Mouse (Mus musculus): ENCODE measurements around the gene Ccdc70.
"Not testable (repeated sequence)": the region's sequence is repeated elsewhere in the genome, so short reads cannot be mapped to it uniquely, and the experiment has no call there.

Ccdc70 gene

GRCm38 (mm10) chr8:21969475-21969874, at the start of gene Ccdc70:
Ccdc70 (plus strand) TSS chr8:21969775.
- no peak for DNase-seq (ENCODE audit: low spot score in 2 of 2)

DNA sequence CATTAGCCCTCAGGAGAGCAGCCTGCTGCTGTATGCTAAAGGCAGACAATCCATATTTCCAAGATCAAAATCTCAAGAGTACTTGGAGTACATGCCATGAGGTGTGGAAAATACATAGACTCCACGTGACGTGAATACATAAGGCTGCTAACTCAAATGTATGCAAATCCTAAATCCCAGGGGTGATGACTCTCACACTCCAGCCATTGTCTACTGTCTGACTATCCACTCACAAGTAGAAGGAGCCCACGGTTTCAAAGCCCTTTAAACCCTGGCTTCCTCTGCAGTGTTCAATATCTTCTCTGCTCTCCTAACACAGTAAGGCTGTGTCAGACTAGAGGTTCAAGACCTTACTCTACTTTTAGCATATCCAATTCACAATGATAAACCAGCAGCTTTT, 38.8 kb upstream of the Ccdc70 start:
- not testable (repeated sequence) for DNase-seq (ENCODE audit: low spot score in 2 of 2)

DNA sequence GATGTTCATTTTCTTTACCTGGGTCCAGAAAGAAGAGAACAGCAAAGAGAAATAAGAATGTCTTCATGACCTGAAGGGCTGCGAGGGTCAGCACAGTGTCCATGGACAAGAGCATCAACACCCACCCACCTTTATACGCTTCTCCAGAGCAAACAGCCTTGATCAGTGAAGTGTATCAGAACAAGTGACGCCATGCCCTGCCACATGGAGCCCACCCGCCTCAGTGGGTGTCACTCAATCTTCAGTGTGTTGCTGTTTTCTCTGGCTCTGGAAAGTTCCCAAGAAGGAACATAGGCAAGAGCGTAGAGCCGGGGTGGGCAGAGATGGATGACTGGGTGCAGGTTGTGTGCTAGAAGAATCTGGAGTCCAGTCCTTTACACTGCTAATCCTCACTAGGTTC, 37.0 kb upstream of the Ccdc70 start, which contains the start of gene Defb15:
TSS of gene Defb15 (minus strand) at position 101 of the 400 bp plus-strand sequence.
- no peak for DNase-seq (ENCODE audit: low spot score in 2 of 2)

DNA sequence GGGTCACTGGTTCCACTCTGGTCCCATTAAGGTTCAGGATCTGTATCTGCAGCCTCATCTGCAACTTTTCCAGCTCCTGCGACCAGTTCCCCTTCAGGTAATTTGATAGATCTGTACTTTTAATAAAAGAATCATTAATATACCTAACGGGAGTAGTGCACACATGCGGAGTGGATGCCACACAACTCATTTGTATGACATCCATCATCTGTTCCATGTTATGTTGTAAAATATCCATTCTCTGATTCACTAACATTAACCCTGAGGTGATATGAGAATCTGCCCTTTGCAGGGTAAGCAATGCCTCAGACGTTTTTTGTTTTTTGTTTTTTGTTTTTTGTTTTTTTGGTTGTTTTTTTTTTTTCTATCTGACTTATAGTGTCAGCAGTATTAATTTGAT, 31.5 kb upstream of the Ccdc70 start, which contains the start of gene Defb35:
TSS of gene Defb35 (plus strand) at position 301 of the 400 bp plus-strand sequence.
- not testable (repeated sequence) for DNase-seq (ENCODE audit: low spot score in 2 of 2)

DNA sequence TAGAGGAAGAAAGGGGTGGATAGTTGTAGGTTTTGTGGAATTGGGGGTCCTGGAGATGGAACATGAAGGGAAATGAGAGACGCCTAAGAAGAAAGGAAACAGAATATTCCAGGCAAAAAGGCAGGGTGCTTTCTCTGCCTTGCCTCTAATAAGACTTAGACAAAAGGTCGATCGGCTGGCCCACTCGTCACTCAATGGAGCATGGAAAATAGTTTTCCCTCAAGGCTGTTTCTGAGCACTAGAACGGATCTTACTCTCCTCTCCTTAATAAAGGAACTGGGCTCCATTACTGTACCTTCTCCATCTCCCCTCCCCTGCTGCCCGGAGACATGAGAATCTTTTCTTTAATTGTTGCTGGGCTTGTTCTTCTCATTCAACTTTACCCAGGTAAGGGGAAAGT, 23.1 kb upstream of the Ccdc70 start, which contains the start of gene Defb13:
TSS of gene Defb13 (plus strand) at position 301 of the 400 bp plus-strand sequence.
- no peak for DNase-seq (ENCODE audit: low spot score in 2 of 2)

DNA sequence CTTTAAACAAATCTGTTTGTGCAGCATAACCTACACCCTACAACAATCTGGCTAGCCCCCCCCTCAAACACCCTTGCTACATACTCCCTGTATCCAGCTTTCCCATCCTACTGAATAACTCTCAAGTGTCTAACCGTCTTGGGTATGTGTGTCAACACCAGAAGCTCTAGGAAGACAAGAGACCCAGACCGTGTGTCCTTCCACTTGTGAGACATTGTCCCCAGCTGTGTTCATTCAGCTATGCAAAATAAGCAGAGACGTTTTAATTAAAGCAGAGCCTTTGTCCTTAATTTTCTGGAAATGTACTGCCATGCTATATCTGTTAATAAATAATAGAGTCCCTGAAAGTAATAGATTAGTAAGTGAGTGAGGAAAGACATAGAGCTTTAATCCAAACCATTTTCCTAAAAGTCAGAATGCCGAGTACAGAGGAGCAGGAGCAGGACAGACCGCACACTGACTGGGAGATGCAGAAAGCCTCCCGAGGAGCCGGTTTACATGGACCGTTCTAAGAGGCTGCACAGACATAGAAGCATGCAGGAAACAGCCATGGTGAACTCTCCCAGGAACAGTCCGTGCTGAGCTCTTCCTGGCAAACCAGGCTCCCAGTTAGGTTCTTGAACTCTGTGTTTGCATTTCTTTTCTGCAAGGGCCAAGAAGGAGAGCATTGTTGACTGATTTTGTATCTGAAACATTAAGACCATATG, 22.1 kb upstream of the Ccdc70 start:
- DNase-seq (ENCODE audit: low spot score in 2 of 2) = no peak

GRCm38 (mm10) chr8:21955321-21955720, 14.3 kb upstream of the Ccdc70 start:
- peak in 1 of 2 experiments; percentile 12 for DNase-seq (ENCODE audit: low spot score in 2 of 2)

GRCm38 (mm10) chr8:21956336-21956735, 13.2 kb upstream of the Ccdc70 start:
- no peak for DNase-seq (ENCODE audit: low spot score in 2 of 2)

- no peak for DNase-seq (ENCODE audit: low spot score in 2 of 2)
Observed at GRCm38 (mm10) chr8:21958414-21958813, 11.2 kb upstream of the Ccdc70 start, which contains the start of gene Fam90a1a. Fam90a1a (plus strand) TSS chr8:21958714.

DNA sequence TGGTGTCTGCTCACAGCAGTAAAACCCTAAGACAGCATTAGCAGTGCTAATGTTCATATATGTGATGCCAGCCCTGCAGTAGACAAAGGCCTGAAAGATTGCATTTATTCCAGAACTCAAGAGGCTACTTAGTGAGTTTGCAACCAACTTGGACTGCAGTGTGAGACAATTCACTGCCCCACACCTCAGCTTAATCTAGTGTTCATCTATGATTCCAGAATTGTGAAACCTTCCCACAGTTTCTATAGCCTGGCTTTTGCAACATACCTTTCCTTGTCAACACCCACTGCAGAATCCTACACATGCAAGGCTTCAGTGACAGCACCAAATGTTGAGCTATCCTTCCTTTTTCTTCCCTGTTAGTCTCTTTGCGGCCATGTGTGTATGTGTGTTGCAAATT, 2.9 kb upstream of the Ccdc70 start:
- no peak for DNase-seq (ENCODE audit: low spot score in 2 of 2)

- no peak for DNase-seq (ENCODE audit: low spot score in 2 of 2)
Observed at GRCm38 (mm10) chr8:21978193-21978592, 8.6 kb downstream of the Ccdc70 start.

DNA sequence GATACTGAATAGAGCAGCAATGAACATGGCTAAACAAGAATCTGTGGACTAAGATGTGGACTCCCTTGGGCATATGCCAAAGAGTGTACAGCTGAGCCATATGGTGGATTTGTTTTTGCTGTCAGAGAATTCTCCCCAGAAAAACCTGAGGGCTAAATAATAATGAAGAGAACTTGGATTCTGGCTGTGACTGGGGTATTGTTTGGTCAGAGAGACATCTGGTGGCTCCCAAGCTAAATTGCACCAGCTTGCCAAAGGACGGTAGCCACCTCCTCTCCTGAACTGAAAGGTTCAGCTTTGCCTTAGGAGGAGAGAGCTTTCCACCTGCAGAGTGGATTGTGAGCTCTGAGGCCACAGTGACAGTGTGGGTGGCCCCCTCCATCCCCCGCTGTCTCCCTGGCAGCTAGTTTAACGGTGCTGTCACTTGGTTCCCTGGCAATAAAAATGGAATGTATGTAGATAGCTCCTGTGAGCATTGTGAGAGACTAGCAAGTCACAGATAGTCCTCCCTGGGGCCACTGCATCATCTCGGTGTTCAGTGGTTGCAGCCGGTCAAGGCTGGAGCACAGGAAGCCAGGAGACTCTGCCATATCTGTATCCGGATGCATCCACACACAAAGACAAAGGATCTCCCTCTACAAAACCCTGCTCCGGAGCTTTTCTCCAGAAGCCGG, 12.2 kb downstream of the Ccdc70 start:
- DNase-seq (ENCODE audit: low spot score in 2 of 2) = no peak

- no peak for DNase-seq (ENCODE audit: low spot score in 2 of 2)
Observed at GRCm38 (mm10) chr8:21992184-21992583, 22.6 kb downstream of the Ccdc70 start.

DNA sequence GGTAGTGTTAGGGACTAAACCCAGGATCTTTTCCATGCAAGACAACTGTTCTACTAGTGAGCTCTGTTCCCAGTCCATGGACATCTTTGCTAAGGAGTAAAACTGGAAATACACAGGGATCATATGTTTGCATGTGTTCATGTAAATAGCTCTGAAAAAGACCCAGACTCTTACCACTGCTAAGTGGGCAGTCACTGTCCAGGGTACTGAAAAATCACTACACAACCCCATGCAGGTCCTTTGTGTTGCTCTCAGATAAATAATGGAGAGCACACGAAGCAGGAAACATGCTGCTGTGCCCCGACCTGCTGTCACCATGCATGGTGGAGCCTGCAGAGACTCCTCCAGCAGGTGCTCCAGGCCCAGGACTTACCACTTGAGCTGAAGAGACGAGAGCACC, 25.6 kb downstream of the Ccdc70 start:
- no peak for DNase-seq (ENCODE audit: low spot score in 2 of 2)

- no peak for DNase-seq (ENCODE audit: low spot score in 2 of 2)
Observed at GRCm38 (mm10) chr8:22004750-22005522, 35.4 kb downstream of the Ccdc70 start.

DNA sequence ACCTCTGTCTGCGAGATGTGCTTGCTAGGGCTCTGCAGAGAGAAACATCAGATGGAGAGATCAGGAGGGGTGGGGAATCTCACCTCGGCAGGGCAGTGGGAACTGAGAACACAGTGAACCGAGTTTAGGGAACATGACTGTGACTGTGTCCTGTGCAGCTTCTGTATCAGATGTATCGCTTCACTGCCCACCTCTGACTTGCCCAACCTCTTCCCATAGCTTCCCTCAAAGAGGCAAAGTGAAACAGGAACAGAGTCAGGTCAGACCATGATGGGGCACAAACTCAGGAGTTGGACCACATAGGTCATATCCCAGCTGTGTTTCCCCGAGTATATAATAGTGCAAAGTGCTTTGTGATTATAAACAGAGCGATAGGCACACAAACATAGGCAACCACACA, 36.8 kb downstream of the Ccdc70 start:
- DNase-seq (ENCODE audit: low spot score in 2 of 2) = no peak

GRCm38 (mm10) chr8:22009403-22009802, 39.8 kb downstream of the Ccdc70 start:
- no peak for DNase-seq (ENCODE audit: low spot score in 2 of 2)

DNA sequence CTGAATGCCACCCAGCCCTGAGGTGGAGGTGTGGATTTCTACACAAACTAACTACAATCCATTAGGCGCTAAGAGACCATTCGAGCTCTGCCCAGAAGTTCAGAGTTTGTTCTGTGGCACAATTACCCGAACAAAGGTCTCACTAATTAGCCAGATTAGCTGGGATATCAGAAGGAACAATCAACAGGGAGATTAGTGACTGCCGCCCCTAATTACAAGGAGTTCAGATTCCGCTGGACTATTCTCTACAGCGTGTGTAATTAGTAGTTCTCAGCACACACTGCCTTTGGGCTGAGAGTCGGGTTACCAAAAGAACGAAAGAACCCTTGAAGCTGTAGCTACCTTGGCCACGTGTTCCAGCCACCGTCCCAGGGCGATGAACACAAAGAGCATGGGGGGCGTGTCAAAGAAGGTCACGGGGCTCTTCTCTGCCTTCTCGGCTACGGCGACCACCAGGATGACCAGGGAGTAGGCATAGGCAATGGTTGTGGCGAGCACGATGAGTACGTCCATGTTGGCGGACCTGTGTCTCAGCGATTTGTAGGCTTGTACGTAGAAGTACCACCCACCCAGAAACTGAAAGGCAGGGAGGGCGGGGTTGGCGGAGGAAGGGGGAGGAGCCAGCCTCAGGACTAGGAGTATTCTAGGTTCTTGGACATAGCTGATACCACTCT, 43.6 kb downstream of the Ccdc70 start:
- DNase-seq (ENCODE audit: low spot score in 2 of 2) = no peak

GRCm38 (mm10) chr8:22017731-22018130, 48.2 kb downstream of the Ccdc70 start:
- no peak for DNase-seq (ENCODE audit: low spot score in 2 of 2)

DNA sequence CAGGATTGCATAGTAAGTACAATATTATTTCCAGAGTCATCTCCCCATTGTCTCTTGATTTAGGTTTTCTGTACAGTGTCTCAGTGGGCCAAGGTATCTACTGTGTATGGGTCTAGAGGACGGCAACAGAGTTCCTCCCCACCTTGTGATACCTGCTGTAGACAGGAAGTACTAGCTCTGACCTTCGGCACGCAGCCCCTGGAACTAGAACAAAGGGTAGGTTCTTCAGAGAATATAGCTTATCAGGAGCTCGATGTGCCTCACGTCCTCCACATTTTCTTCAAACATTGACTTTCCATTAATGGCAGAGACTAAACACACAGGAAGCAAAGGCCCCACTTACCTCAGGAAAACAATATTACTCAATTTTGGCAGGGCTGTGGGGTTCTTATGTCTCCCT, 49.9 kb downstream of the Ccdc70 start:
- DNase-seq (ENCODE audit: low spot score in 2 of 2) = no peak

GRCm38 (mm10) chr8:22022244-22022643, 52.7 kb downstream of the Ccdc70 start:
- DNase-seq (ENCODE audit: low spot score in 2 of 2) = no peak
